Mouse (Mus musculus) CD8-positive naive resting alpha-beta T cell, adult 2 months (primary cell): Measurements from ENCODE around the gene Btnl4.
"Not testable (repeated sequence)": the region's sequence is repeated elsewhere in the genome, so short reads cannot be mapped to it uniquely, and the experiment has no call there.

Source experiments
- DNase-seq, 2 experiments: peaks; one replicate each; pipeline ENCODE4 v3.0.0; 2022; ENCODE audit warnings: low read depth in 2 of 2, low spot score in 2 of 2

Gene Btnl4

DNA sequence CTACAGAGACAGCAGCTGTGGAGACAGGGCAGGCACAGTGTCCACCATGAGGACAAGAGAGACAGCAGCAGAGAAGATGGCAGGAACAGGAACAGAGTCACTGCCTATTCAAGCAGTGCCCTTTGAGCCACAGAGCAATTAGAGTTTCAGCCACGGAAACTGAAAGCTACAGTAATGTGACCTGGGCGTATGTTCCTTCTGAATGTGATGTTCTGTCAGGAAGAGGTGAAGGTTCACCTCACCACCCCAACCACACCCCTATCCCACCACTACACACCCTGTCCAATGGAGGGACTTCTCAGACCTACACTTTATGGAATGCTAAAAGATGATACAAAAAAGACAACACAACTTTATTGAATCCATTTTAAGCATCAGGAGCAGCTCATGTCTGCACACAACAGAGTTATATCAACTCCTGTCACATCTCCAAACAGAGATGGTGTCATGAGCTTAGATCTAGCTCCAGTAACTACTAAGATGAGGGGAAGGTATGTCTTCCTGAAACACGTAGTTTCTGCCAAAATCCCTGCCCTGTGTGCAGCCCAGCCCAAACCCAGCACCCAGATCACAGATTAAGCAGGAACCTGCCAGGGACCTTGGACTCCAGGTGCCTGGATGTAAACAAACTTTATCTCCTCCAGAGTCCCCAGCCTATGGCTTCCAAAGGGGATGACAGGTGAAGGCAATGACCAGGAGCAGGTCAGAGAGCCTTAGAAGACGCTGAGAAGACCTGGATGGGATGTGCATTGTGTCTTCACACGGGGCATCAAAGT is at the start of gene Btnl4:
Gene Btnl4, minus strand, starts transcription at position 81 of the 776 bp plus-strand sequence.
- not testable (repeated sequence) for DNase-seq

DNA sequence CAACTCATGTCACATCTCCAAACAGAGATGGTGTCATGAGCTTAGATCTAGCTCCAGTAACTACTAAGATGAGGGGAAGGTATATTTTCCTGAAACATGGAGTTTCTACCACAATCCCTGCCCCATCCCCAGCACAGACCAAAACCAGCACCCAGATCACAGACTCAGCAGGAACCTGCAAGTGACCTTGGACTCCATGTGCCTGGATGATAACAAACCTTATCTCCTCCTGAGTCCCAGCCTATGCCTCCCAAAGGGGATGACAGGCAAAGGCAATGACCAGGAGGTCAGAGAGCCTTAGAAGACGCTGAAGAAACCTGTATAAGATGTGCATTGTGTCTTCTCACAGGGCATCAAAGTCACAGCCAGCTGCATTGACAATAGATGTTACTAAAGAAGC is 41.9 kb upstream of the Btnl4 start:
- DNase-seq = no peak

DNA sequence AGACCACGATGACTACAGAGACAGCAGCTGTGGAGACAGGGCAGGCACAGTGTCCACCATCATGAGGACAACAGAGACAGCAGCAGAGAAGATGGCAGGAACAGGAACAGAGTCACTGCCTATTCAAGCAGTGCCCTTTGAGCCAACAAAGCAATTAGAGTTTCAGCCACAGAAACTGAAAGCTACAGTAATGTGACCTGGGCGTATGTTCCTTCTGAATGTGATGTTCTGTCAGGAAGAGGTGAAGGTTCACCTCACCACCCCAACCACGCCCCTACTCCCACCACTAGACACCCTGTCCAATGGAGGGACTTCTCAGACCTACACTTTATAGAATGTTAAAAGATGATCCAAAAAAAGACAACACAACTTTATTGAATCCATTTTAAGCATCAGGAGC is 41.5 kb upstream of the Btnl4 start:
- DNase-seq = not testable (repeated sequence)

DNA sequence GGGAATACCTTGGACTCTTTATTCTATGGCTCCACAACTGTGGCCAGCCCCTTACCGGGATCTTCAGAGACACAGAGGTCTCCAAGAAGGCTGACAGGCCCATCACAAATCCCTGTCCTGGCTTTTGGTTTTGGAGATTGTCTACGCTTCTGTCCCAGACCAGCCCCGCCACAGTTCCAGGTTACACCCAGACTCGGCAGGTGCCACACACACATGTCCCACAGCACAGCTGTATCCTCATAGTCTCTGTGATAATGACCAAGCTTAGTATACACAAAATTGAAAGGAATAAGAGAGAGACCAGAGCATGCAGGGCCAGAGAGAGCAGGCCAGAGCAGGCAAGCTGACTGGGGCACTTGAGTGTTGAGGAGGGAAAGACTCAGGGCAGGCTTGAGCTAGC is 40.7 kb upstream of the Btnl4 start:
- DNase-seq = no peak

DNA sequence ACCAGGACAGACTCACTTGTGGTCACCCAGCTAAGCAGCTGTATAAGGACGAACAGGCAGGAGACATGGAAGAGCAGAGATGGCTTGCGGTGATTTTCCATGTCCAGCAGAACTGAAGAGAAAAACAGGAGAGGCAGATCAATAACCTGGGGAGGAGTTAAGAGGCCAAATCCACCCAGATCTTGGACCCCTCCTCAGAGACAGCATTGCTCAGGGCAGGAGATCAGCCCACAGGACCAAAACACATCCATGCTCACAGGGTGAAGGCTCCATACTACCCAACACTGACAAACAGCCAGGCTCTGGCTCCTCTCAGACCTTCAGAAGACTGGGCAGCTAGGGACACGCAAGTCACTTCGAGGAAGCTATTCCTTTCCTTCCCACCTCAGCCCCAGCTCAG is 40.1 kb upstream of the Btnl4 start, which contains the start of gene Btnl6:
Gene Btnl6, minus strand, starts transcription at position 101 of the 400 bp plus-strand sequence.
- no peak for DNase-seq

DNA sequence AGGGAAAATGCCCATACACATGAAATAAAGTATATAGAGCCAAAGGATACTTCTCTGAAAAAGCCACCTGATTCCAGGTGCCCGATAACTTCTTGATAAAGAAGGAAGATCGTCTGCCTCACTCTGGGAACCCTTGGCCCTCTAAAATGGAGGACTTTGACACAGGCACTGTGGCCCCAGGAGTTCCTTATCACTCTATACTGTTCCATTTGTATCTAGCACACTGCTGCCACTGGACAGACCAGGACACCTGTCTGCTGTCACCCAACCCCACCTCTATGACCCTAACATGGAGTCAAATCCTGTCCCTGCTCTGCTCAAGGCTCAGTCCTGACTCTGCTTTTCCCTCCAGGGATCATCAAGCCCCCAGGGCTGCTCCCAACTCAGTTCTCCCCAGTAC is 39.4 kb upstream of the Btnl4 start:
- DNase-seq = no peak

DNA sequence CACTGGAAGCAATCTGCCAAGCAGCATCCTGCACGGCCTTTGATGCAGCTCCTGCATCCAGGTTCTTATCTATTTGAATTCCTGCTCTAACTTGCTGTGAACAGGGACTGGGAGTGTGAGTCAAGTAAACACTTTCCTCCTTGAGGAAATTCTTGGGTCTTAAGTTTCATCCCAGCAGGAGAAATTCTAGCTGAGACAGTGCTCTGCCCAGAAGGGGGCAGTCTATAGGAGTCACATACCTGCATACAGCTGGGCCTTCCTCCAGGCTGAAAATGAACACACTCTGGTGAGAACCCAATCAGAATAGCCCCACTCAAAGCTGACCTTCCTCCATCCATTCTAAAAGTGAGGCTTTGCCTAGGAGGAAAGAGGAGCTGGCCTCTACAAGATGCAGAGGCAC is 34.6 kb upstream of the Btnl4 start:
- DNase-seq = not testable (repeated sequence)

DNA sequence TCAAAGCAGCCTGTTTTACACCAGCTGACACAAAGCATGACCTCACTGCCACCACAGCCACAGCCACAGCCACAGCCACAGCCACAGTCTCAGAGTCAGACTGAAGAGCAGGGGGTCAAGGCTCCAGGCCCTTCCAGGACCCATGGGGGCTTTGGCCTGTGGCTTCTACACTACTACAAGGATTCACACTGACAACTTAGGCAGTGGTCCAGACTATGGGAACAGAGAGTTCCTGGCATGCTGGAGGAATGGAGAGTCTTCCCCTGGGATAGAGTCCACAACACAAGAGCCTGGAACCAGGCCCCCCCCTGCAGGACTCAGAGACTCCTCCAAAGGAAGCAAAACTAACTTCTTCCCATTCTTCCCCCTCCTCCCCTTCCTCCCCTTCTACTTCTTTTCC is 30.5 kb upstream of the Btnl4 start:
- DNase-seq = no peak

DNA sequence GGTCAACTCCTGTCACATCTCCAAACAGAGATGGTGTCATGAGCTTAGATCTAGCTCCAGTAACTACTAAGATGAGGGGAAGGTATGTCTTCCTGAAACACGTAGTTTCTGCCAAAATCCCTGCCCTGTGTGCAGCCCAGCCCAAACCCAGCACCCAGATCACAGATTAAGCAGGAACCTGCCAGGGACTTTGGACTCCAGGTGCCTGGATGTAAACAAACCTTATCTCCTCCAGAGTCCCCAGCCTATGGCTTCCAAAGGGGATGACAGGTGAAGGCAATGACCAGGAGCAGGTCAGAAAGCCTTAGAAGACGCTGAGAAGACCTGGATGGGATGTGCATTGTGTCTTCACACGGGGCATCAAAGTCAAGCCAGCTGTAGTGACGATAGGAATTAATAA is 20.6 kb upstream of the Btnl4 start:
- DNase-seq = not testable (repeated sequence)

DNA sequence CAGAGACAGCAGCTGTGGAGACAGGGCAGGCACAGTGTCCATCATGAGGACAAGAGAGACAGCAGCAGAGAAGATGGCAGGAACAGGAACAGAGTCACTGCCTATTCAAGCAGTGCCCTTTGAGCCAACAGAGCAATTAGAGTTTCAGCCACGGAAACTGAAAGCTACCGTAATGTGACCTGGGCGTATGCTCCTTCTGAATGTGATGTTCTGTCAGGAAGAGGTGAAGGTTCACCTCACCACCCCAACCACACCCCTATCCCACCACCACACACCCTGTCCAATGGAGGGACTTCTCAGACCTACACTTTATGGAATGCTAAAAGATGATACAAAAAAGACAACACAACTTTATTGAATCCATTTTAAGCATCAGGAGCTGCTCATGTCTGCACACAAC is 20.2 kb upstream of the Btnl4 start:
- not testable (repeated sequence) for DNase-seq

DNA sequence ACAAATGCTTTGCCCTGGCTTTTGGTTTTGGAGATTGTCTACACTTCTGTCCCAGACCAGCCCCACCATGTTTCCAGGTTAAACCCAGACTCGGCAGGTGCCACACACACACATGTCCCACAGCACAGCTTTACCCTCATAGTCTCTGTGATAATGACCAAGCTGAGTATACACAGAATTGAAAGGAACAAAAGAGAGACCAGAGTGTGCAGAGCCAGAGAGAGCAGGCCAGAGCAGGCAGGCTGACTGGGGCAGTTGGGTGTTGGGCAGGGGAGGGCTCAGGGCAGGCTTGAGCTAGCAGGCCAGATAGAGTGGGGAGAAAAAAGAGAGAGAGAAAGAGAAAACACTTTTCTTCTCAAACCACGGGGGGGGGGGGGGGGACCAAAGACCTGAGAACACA is 19.4 kb upstream of the Btnl4 start:
- DNase-seq = no peak

DNA sequence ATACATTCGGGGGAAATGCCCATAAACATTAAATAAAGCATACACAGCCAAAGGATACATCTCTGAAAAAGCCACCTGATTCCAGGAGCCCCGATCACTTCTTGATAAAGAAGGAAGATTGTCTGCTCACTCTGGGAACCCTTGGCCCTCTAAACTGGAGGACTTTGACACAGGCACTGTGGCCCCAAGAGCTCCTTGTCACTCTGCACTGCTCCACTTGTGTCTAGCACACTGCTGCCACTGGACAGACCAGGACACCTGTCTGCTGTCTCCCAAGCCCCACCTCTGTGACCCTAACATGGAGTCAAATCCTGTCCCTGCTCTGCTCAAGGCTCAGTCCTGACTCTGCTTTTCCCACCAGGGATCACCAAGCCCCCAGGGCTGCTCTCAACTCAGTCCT is 18.0 kb upstream of the Btnl4 start:
- not testable (repeated sequence) for DNase-seq

DNA sequence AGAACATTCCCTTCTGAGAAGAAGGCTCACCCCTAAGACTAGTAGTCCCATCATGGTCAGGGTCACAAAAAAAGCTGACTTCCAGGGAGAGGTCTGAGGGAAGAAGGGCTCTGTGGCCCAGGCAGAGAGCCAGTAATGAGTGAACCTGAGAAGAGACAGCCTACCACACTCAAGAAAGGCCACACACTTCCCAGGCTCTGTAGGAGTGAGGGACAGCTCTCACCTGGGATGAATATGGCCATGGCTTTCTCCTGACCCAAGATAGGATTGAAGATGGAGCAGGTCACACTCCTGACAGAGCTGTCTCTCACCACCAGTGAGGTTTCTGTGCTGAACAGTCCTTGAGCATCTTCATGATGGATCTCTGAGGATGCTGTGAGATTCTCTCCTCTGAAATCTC is 15.7 kb upstream of the Btnl4 start:
- DNase-seq = no peak

DNA sequence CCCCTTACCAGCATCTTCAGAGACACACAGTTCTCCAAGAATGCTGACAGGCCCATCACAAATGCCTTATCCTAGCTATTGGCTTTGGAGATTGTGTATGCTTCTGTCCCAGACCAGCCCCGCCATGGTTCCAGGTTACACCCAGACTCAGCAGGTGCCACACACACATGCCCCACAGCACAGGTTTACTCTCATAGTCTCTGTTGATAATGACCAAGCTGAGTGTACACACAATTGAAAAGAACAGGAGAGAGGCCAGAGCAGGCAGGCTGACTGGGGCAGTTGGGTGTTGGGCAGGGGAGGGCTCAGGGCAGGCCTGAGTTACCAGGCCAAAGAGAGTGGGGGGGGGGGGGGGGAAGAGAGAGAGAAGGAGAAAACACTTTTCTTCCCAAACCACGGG is 691 bp downstream of the Btnl4 start:
- no peak for DNase-seq

DNA sequence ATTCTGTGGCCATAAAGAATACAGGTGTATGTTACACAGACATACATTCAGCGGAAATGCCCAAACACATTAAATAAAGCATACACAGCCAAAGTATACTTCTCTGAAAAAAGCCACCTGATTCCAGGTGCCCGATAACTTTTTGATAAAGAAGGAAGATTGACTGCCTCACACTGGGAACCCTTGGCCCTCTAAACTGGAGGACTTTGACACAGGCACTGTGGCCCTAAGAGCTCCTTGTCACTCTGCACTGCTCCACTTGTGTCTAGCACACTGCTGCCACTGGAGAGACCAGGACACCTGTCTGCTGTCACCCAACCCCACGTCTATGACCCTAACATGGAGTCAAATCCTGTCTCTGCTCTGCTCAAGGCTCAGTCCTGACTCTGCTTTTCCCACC is 2.1 kb downstream of the Btnl4 start:
- DNase-seq = no peak

DNA sequence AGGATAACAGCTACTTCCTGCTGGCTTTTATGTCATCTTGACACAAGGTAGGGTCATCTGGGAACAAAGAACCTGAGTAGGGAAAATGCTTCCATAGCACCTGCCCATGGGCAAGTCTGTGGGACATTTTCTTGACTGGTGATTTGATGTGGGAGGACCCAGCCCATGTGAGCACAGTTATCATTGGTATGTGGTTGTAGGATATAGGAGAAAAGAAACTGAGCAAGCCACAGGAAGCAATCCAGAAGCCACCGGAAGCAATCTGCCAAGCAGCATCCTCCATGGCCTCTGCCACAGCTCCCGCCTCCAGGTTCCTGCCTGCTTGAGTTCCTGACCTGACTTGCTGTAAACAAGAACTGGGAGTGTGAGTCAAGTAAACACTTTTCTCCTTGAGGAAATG is 6.6 kb downstream of the Btnl4 start:
- DNase-seq = no peak

DNA sequence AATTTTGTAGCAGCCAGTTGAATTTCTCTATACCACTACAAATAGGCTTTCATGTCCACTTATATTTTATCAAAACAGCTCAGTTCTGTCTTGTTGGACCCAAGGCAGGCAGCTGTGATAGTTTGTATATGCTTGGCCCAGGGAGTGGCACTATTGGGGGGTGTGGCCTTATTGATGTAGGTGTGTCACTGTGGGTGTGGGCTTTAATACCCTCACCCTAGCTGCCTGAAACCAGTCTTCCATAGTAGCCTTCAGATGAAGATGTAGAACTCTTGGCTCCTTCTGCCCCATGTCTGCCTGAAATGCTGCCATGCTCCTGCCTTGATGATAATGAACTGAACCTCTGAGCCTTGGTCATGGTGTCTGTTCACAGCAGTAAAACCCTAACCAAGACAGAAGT is 11.2 kb downstream of the Btnl4 start:
- DNase-seq = not testable (repeated sequence)

DNA sequence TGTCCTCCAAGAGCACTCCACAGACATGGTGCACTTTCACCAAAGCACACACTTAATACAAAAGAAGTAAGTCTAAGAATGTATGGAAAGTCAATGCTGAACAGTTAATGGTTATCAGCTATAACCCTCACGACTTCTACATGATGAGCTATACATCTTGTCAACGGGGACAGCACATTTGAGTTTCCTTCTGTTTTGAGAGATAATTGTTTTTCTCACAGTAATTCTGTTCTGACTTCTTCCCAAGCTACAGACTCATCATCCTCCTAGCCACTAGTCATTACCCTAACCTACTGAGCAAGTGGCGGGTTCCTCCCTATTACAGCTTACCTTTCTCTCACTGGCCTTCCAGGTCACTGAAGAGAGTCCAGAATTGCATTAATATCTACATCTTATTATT is 17.9 kb downstream of the Btnl4 start:
- no peak for DNase-seq

DNA sequence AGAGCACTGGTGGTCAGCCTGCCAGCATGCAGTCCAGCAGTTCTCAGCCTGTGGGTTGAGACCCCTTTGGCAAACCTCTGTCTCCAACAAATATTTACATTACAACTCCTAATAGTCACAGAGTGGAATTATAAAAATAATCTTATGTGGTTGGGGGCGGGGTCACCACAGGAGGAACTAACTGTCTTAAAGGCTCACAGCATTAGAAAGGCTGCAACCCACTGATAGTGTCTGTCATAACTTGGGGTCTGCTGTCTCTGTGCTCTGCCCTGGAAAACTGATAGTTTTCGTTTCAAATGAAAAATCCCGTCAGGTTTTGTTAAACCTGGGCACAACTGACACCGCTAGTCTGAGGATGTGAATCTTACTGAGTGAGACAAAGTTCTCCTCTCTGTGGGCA is 19.4 kb downstream of the Btnl4 start:
- no peak for DNase-seq

DNA sequence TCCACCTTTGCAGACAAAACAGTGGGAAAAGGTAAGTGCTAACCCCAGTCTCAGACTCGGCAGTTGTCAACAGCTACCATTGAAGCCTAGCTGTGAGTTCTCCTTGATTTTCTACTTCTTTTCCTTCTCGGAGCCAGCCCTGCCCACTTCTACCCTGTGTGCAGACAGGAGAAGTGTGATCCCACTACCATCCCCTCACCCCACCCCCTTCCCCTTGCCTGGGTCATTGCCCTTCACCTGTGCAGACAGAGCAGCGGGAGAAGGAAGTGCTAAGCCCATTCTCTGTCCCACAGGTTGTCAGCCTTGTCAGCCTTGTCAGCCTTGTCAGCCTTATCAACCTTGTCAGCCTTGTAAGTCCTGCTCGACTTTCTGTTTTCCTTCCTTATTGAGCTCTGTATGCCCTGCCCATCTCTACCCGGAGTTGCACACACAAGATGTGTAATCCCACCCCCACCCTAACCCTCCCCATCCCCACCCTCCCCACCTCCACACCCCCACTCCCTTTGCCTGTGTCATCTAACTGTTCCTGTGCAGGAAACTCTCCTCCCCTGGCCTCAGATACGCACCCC is 28.6 kb downstream of the Btnl4 start:
- no peak for DNase-seq

DNA sequence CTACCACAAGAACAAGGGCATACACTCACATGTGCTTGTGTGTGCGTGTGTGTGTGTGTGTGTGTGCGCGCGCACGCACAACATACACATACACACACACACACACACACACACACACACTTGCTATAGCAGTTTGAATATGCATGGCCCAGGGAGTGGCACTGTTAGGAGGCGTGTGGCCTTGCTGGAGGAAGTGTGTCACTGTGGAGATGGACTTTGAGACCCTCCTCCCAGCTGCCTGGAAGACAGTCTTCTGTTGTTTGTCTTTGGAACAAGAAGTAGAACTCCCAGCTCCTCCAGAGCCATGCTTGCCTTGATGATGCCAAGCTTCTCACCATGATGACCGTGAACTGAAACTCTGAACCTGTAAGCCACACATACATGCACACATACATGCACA is 35.1 kb downstream of the Btnl4 start:
- no peak for DNase-seq

DNA sequence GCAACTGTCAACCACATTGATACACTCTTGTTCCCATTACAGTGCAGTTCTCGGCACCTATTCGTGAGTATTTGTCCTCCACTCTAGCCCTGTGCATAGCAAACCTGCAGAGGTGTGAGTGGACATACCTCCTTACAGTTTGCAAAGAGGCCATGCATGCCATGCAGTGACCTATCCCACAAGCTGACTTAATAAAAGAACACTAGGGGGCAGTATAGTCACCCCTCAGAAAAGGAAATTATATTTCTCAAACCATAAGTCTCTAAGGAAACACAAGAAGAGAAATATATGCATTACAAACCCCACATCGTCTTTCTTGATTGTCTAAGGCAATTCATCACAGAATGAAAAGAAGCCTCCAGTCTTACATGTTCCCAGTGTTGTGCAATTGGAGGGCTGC is 37.3 kb downstream of the Btnl4 start:
- no peak for DNase-seq

DNA sequence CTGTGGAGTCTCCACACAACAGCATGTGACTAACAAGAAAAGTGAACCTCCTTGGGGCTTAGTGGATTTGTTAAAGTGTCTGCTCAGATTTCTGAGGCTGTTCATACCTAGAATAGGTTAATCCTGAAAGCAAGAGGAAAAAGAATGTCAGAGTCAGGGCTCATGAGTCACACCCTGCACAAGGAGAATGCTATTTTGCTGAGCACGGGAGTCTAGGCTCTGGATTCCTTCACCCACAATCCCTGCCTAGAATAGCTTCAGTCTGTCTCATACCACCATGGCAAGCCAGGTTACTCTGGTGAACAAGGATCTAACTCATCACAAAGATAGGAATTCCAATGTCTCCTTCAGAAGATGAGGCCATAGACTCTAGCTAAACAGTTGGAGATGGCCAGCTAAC is 38.5 kb downstream of the Btnl4 start:
- no peak for DNase-seq
